Mouse (Mus musculus): ENCODE data around the gene Prok2. TPM values are rescaled to one million over a fixed set of nuclear protein-coding genes. Genes with fewer than 3 reads are reported as not detected.

Gene Prok2
- polyA plus RNA-seq, 1 experiment = 0.06 TPM

- no peak for TF ChIP-seq POLR2A (IDR thresholded peaks at IDR 0.05; ENCODE audit: extremely low read depth, insufficient read depth, low read length)
- TF ChIP-seq CTCF (IDR thresholded peaks at IDR 0.05; ENCODE audit: extremely low read depth, insufficient read depth, low read length) = no peak
- Histone ChIP-seq H3K27ac (ENCODE audit: insufficient read depth, low read length) (no peak overlapping the region), H3K4me1 (ENCODE audit: control insufficient read depth, insufficient read depth, low read length) (no peaks in the 10 kb centered on the region), H3K4me3 (ENCODE audit: insufficient read depth, low read length) (no peak overlapping the region)
Measured at GRCm38 (mm10) chr6:99711576-99712101, 14.6 kb downstream of the Prok2 start.

GRCm38 (mm10) chr6:99700484-99700883 is 25.7 kb downstream of the Prok2 start:
- no peak for TF ChIP-seq CTCF (IDR thresholded peaks at IDR 0.05; ENCODE audit: extremely low read depth, insufficient read depth, low read length)
- TF ChIP-seq POLR2A (IDR thresholded peaks at IDR 0.05; ENCODE audit: extremely low read depth, insufficient read depth, low read length) = no peak
- Histone ChIP-seq H3K4me3 (ENCODE audit: insufficient read depth, low read length) (no peak overlapping the region), H3K4me1 (ENCODE audit: control insufficient read depth, insufficient read depth, low read length) (no peaks in the 10 kb centered on the region), H3K27ac (ENCODE audit: insufficient read depth, low read length) (no peak overlapping the region)

GRCm38 (mm10) chr6:99692916-99693841 is 33.0 kb downstream of the Prok2 start:
- Histone ChIP-seq H3K4me1 (ENCODE audit: control insufficient read depth, insufficient read depth, low read length) (peaks cover 3% of the 10 kb centered on the region; the same call in 1 of the 2 replicates), H3K4me3 (ENCODE audit: insufficient read depth, low read length) (peak overlapping the region; percentile 63), H3K27ac (ENCODE audit: insufficient read depth, low read length) (peak overlapping the region; percentile 96)
- no peak for TF ChIP-seq CTCF (IDR thresholded peaks at IDR 0.05; ENCODE audit: extremely low read depth, insufficient read depth, low read length)
- TF ChIP-seq POLR2A (IDR thresholded peaks at IDR 0.05; ENCODE audit: extremely low read depth, insufficient read depth, low read length) = 0 out of 2 replicates have a peak, but pooled peaks have one; percentile 1

GRCm38 (mm10) chr6:99692206-99692915 is 33.8 kb downstream of the Prok2 start, which contains the start of gene Gpr27:
Gpr27 (plus strand) TSS chr6:99692679.
- peak within 1 kb of the TSS; percentile 96 for H3K27ac ChIP-seq (ENCODE audit: insufficient read depth, low read length)
- H3K4me1 ChIP-seq (ENCODE audit: control insufficient read depth, insufficient read depth, low read length) = peaks cover 3% of the 10 kb centered on the region; the same call in 1 of the 2 replicates
- peak within 1 kb of the TSS; percentile 63 for H3K4me3 ChIP-seq (ENCODE audit: insufficient read depth, low read length)
- 0 out of 2 replicates have a peak, but pooled peaks have one; percentile 13 for TF ChIP-seq POLR2A (IDR thresholded peaks at IDR 0.05; ENCODE audit: extremely low read depth, insufficient read depth, low read length)
- TF ChIP-seq CTCF (IDR thresholded peaks at IDR 0.05; ENCODE audit: extremely low read depth, insufficient read depth, low read length) = no peak

GRCm38 (mm10) chr6:99691666-99692205 is 34.5 kb downstream of the Prok2 start:
- Histone ChIP-seq H3K27ac (ENCODE audit: insufficient read depth, low read length) (no peak overlapping the region), H3K4me3 (ENCODE audit: insufficient read depth, low read length) (peak overlapping the region; percentile 63), H3K4me1 (ENCODE audit: control insufficient read depth, insufficient read depth, low read length) (peaks cover 3% of the 10 kb centered on the region; the same call in 1 of the 2 replicates)
- TF ChIP-seq CTCF (IDR thresholded peaks at IDR 0.05; ENCODE audit: extremely low read depth, insufficient read depth, low read length) (no peak), POLR2A (IDR thresholded peaks at IDR 0.05; ENCODE audit: extremely low read depth, insufficient read depth, low read length) (no peak)

- TF ChIP-seq POLR2A (IDR thresholded peaks at IDR 0.05; ENCODE audit: extremely low read depth, insufficient read depth, low read length) = no peak
- no peak for TF ChIP-seq CTCF (IDR thresholded peaks at IDR 0.05; ENCODE audit: extremely low read depth, insufficient read depth, low read length)
- Histone ChIP-seq H3K4me3 (ENCODE audit: insufficient read depth, low read length) (no peak overlapping the region), H3K27ac (ENCODE audit: insufficient read depth, low read length) (no peak overlapping the region)
Measured at GRCm38 (mm10) chr6:99688513-99688912, 37.7 kb downstream of the Prok2 start.

GRCm38 (mm10) chr6:99684899-99685298 is 41.3 kb downstream of the Prok2 start:
- Histone ChIP-seq H3K4me3 (ENCODE audit: insufficient read depth, low read length) (no peak overlapping the region), H3K4me1 (ENCODE audit: control insufficient read depth, insufficient read depth, low read length) (no peaks in the 10 kb centered on the region), H3K27ac (ENCODE audit: insufficient read depth, low read length) (no peak overlapping the region)
- TF ChIP-seq CTCF (IDR thresholded peaks at IDR 0.05; ENCODE audit: extremely low read depth, insufficient read depth, low read length) (peak; percentile 44; the same call in 1 of the 2 replicates), POLR2A (IDR thresholded peaks at IDR 0.05; ENCODE audit: extremely low read depth, insufficient read depth, low read length) (no peak)

More at GRCm38 (mm10) chr6:99688513-99688912, 37.7 kb downstream of the Prok2 start:
- no peaks in the 10 kb centered on the region for H3K4me1 ChIP-seq (ENCODE audit: control insufficient read depth, insufficient read depth, low read length)

GRCm38 (mm10) chr6:99683974-99684373 is 42.2 kb downstream of the Prok2 start:
- Histone ChIP-seq H3K27ac (ENCODE audit: insufficient read depth, low read length) (no peak overlapping the region), H3K4me1 (ENCODE audit: control insufficient read depth, insufficient read depth, low read length) (no peaks in the 10 kb centered on the region), H3K4me3 (ENCODE audit: insufficient read depth, low read length) (no peak overlapping the region)
- no peak for TF ChIP-seq CTCF (IDR thresholded peaks at IDR 0.05; ENCODE audit: extremely low read depth, insufficient read depth, low read length)

- H3K4me3 ChIP-seq (ENCODE audit: insufficient read depth, low read length) = 0 out of 2 replicates have a peak overlapping the region, but pooled peaks have one; percentile 4
- H3K27ac ChIP-seq (ENCODE audit: insufficient read depth, low read length) = no peak overlapping the region
- TF ChIP-seq POLR2A (IDR thresholded peaks at IDR 0.05; ENCODE audit: extremely low read depth, insufficient read depth, low read length) (no peak), CTCF (IDR thresholded peaks at IDR 0.05; ENCODE audit: extremely low read depth, insufficient read depth, low read length) (no peak)
- peaks cover 2% of the 10 kb centered on the region for H3K4me1 ChIP-seq (ENCODE audit: control insufficient read depth, insufficient read depth, low read length)
Measured at GRCm38 (mm10) chr6:99678108-99678507, 48.1 kb downstream of the Prok2 start.

Measured in cortical plate, adult 2 months (tissue).